8 mouse cellular contexts compared by ENCODE assay signal in the genomic region with DNA sequence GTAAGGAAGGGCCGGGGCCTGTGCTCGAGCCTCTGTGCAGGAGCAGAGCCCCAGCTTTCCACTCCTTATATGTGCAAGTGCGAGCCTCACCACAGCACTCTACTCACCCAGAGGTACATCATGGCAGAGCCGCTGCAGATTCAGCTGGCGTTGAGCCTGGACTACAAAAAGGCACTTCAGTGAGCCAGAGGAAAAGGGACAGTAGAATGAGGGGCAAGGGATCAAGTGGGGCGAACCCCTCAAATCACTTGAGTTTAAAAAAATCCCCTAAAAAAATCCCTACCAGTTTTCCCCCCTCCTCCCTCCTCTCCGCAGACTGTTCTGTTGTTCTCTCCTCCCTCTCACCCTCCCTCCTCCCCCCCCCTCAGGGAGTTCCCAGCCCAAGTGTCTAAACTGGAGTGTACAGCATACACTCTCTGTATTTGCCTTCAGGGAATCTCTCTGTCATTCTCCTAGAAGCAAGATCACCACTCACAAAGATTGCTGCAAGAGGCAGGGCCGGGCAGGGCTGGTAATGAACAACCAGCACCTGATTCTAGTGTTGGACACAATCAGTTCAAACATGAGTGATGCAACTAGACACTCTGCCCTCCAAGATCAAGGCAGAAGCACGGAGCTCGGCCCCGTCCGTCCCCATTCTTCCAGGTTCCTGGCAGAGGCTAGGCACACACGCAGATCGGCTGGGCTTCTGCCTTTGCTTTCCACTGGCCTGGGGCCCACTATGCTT.
A peak's percentile ranks its signal among the peaks of the same experiment; 100 is the strongest.
DNase-seq lines count a peak whose midpoint lies in the region; ATAC-seq lines count a peak whose summit lies in the region.

No protein-coding gene starts in this region.

- intact Hi-C loops in heart, postnatal 10 days (cut with DNase I): no loop called here

- H3K27ac ChIP-seq in embryonic facial prominence, embryonic 13.5 days: peak overlapping the region; percentile 33; the same call in 1 of the 2 replicates
- H3K27ac ChIP-seq in limb, embryonic 11.5 days (replicated peaks; ENCODE audit: low read depth, low read length): peak overlapping the region; percentile 70
- peak overlapping the region; percentile 64 for H3K27ac ChIP-seq in midbrain, embryonic 13.5 days

- DNase-seq in adrenal gland, adult (ENCODE audit: inconsistent age in 2 of 2, low spot score in 1 of 2): peak; percentile 44 to 77
- no peak for DNase-seq in adrenal gland, postnatal 25 days
- DNase-seq in heart, postnatal 10 days: peak; percentile 59 to 71
- DNase-seq in limb, embryonic 11.5 days (ENCODE audit: low spot score): no peak
- no peak for DNase-seq in testis, postnatal 10 days (ENCODE audit: low spot score)
- no peak for DNase-seq in spleen, adult 18-20 months

- no peaks in the 10 kb centered on the region for H3K36me3 ChIP-seq in embryonic facial prominence, embryonic 13.5 days
- H3K36me3 ChIP-seq in limb, embryonic 11.5 days (ENCODE audit: control insufficient read depth, insufficient read depth, low read length): no peaks in the 10 kb centered on the region
- H3K36me3 ChIP-seq in midbrain, embryonic 13.5 days: no peaks in the 10 kb centered on the region

- WGBS in embryonic facial prominence, embryonic 13.5 days: 34% methylated on average over 14 of the region's 14 CpGs
- WGBS in limb, embryonic 11.5 days: 66% methylated on average over 14 of the region's 14 CpGs
- 62% methylated on average over 14 of the region's 14 CpGs for WGBS in midbrain, embryonic 13.5 days

- ATAC-seq in embryonic facial prominence, embryonic 13.5 days (ENCODE audit: insufficient number of reproducible peaks, insufficient read depth, low FRiP score, low TSS enrichment, low read depth): no peak
- ATAC-seq in limb, embryonic 11.5 days (ENCODE audit: insufficient number of reproducible peaks, low FRiP score, low TSS enrichment, low read depth): no peak; the same call in 1 of the 2 replicates
- ATAC-seq in midbrain, embryonic 13.5 days: peak; percentile 30; the same call in 1 of the 2 replicates

- no peaks in the 10 kb centered on the region for H3K9me3 ChIP-seq in embryonic facial prominence, embryonic 13.5 days
- H3K9me3 ChIP-seq in limb, embryonic 11.5 days (ENCODE audit: control insufficient read depth, low read length): no peaks in the 10 kb centered on the region
- H3K9me3 ChIP-seq in midbrain, embryonic 13.5 days: no peaks in the 10 kb centered on the region

- peaks cover 39% of the 10 kb centered on the region for H3K4me1 ChIP-seq in embryonic facial prominence, embryonic 13.5 days
- H3K4me1 ChIP-seq in limb, embryonic 11.5 days (ENCODE audit: control insufficient read depth, insufficient read depth, low read length): peaks cover 38% of the 10 kb centered on the region
- H3K4me1 ChIP-seq in midbrain, embryonic 13.5 days (replicated peaks): peaks cover 34% of the 10 kb centered on the region

- no peaks in the 10 kb centered on the region for H3K27me3 ChIP-seq in embryonic facial prominence, embryonic 13.5 days
- no peaks in the 10 kb centered on the region for H3K27me3 ChIP-seq in limb, embryonic 11.5 days (ENCODE audit: control insufficient read depth, insufficient read depth, low read length)
- no peaks in the 10 kb centered on the region for H3K27me3 ChIP-seq in midbrain, embryonic 13.5 days

- peak overlapping the region; percentile 40; the same call in 1 of the 2 replicates for H3K9ac ChIP-seq in embryonic facial prominence, embryonic 13.5 days
- no peak overlapping the region for H3K9ac ChIP-seq in limb, embryonic 11.5 days (ENCODE audit: low read length)
- no peak overlapping the region for H3K9ac ChIP-seq in midbrain, embryonic 13.5 days (replicated peaks)

- no peak overlapping the region for H3K4me2 ChIP-seq in embryonic facial prominence, embryonic 13.5 days
- H3K4me2 ChIP-seq in limb, embryonic 11.5 days (ENCODE audit: low read depth, severe bottlenecking): no peak overlapping the region
- H3K4me2 ChIP-seq in midbrain, embryonic 13.5 days (replicated peaks): no peak overlapping the region

- H3K4me3 ChIP-seq in embryonic facial prominence, embryonic 13.5 days: no peak overlapping the region
- no peak overlapping the region for H3K4me3 ChIP-seq in limb, embryonic 11.5 days (ENCODE audit: low read depth, low read length)
- H3K4me3 ChIP-seq in midbrain, embryonic 13.5 days (replicated peaks): no peak overlapping the region

Comparison
In these comparisons a context has a peak if more than half of its experiments do, and no peak if none do; other contexts are left out.
1. DNase-seq: peak in adrenal gland, adult (2 of 2) and heart, postnatal 10 days (2 of 2); none in adrenal gland, postnatal 25 days (single experiment), limb, embryonic 11.5 days (single experiment), testis, postnatal 10 days (single experiment) and spleen, adult 18-20 months (0 of 2).
2. Peak in every context shown above with its lines, with median percentiles within 50 percentile points of each other: H3K27ac ChIP-seq.